Mouse (Mus musculus) kidney, embryonic 14.5 days (tissue): ENCODE results near the gene Tas2r137. TPM values are rescaled to one million over a fixed set of nuclear protein-coding genes. Genes with fewer than 3 reads are reported as not detected.

Experiments used
- ATAC-seq: fragments of 200-750 bp; cut with Nextera tagmentation; 2 replicates; pipeline ENCODE4 v1.8.0; 2017; ENCODE audit warnings: moderate number of reproducible peaks, mild to moderate bottlenecking, moderate TSS enrichment, moderate library complexity; ENCODE audit not compliant: low FRiP score, low TSS enrichment
- H3K27ac ChIP-seq: fragments of 300-500 bp; sonication (generic); 2 replicates; pipeline ENCODE4 v1.5.1; 2014; ENCODE audit warnings: low read depth, mild to moderate bottlenecking, low read length, moderate library complexity, mixed read lengths
- H3K27me3 ChIP-seq: fragments of 300-500 bp; sonication (generic); 2 replicates; pipeline ENCODE4 v1.6.1; 2014; ENCODE audit warnings: mild to moderate bottlenecking, low read length; ENCODE audit not compliant: control insufficient read depth, insufficient read depth
- H3K36me3 ChIP-seq: fragments of 300-500 bp; sonication (generic); 2 replicates; pipeline ENCODE4 v1.6.1; 2014; ENCODE audit warnings: low read length, mixed read lengths; ENCODE audit not compliant: control insufficient read depth, insufficient read depth
- H3K4me1 ChIP-seq: fragments of 300-500 bp; sonication (generic); 2 replicates; pipeline ENCODE4 v1.6.1; 2014; ENCODE audit warnings: low read length, mixed read lengths; ENCODE audit not compliant: control insufficient read depth, insufficient read depth
- H3K4me2 ChIP-seq: fragments of 300-500 bp; sonication (generic); replicated peaks from 2 replicates; pipeline ENCODE4 v1.6.1; 2014; ENCODE audit warnings: low read depth, mild to moderate bottlenecking, low read length
- H3K4me3 ChIP-seq: fragments of 300-500 bp; sonication (generic); 2 replicates; pipeline ENCODE4 v1.5.1; 2014; ENCODE audit warnings: mild to moderate bottlenecking, low read length
- H3K9ac ChIP-seq: fragments of 300-500 bp; sonication (generic); 2 replicates; pipeline ENCODE4 v1.6.1; 2014; ENCODE audit warnings: low read depth, mild to moderate bottlenecking, low read length, moderate library complexity
- H3K9me3 ChIP-seq: fragments of 300-500 bp; sonication (generic); 2 replicates; pipeline ENCODE4 v1.6.1; 2016; ENCODE audit warnings: low read length; ENCODE audit not compliant: control insufficient read depth
- WGBS: fragments of 180-500 bp; shearing (Covaris S2); extraction: QIAGEN DNeasy Blood & Tissue Kit; methylation state at CpG from one replicate; pipeline ENCODE4 v1.1.7; 2014; 5-methylcytosine and 5-hydroxymethylcytosine counted together
- polyA plus RNA-seq: library from polyadenylated mRNA; unstranded; fragments of >200 nt; fragmentation: Nextera tagmentation; extraction: Ambion mirVana; gene quantifications from 2 replicates; pipeline ENCODE4 v1.2.1, GENCODE M21; 2014

The Tas2r137 gene
- polyA plus RNA-seq, 1 experiment from 2014 or later = not detected

- WGBS = 81% methylated on average over 4 of the region's 4 CpGs
- Histone ChIP-seq H3K27me3 (no peaks in the 10 kb centered on the region), H3K4me3 (no peak overlapping the region), H3K9ac (no peak overlapping the region), H3K4me2 (no peak overlapping the region), H3K9me3 (no peaks in the 10 kb centered on the region), H3K4me1 (peaks cover 5% of the 10 kb centered on the region; the same call in 1 of the 2 replicates), H3K27ac (no peak overlapping the region), H3K36me3 (peaks cover 55% of the 10 kb centered on the region)
- ATAC-seq = no peak
Measured at GRCm38 (mm10) chr6:40476132-40476531, 14.9 kb upstream of the Tas2r137 start.

GRCm38 (mm10) chr6:40479705-40480104, 11.3 kb upstream of the Tas2r137 start:
- Histone ChIP-seq H3K4me2 (no peak overlapping the region), H3K4me3 (no peak overlapping the region), H3K4me1 (no peaks in the 10 kb centered on the region), H3K27me3 (no peaks in the 10 kb centered on the region), H3K9me3 (no peaks in the 10 kb centered on the region), H3K27ac (no peak overlapping the region), H3K9ac (no peak overlapping the region), H3K36me3 (peaks cover 70% of the 10 kb centered on the region)
- WGBS = 75% methylated on average over 1 of the region's 1 CpGs
- ATAC-seq = no peak

GRCm38 (mm10) chr6:40482318-40482717, 8.7 kb upstream of the Tas2r137 start:
- WGBS = 92% methylated on average over 5 of the region's 5 CpGs
- Histone ChIP-seq H3K4me1 (no peaks in the 10 kb centered on the region), H3K4me3 (no peak overlapping the region), H3K9ac (no peak overlapping the region), H3K4me2 (no peak overlapping the region), H3K27ac (no peak overlapping the region), H3K9me3 (no peaks in the 10 kb centered on the region), H3K27me3 (no peaks in the 10 kb centered on the region), H3K36me3 (peaks cover 61% of the 10 kb centered on the region)
- ATAC-seq = no peak

GRCm38 (mm10) chr6:40493229-40493628, 2.2 kb downstream of the Tas2r137 start, which contains the start of gene Tas2r108:
Gene Tas2r108, plus strand, starts transcription at chr6:40493529.
- Histone ChIP-seq H3K4me1 (no peaks in the 10 kb centered on the region), H3K9me3 (no peaks in the 10 kb centered on the region), H3K36me3 (no peaks in the 10 kb centered on the region), H3K4me3 (no peak within 1 kb of the TSS), H3K27ac (no peak within 1 kb of the TSS), H3K9ac (no peak within 1 kb of the TSS), H3K4me2 (no peak within 1 kb of the TSS), H3K27me3 (no peaks in the 10 kb centered on the region)
- 84% methylated on average over 3 of the region's 3 CpGs for WGBS
- no peak for ATAC-seq

- H3K4me3 ChIP-seq = no peak within 1 kb of the TSS
- WGBS = 62% methylated on average over 1 of the region's 1 CpGs
- H3K4me1 ChIP-seq = no peaks in the 10 kb centered on the region
- no peak for ATAC-seq
- no peak within 1 kb of the TSS for H3K27ac ChIP-seq
- no peaks in the 10 kb centered on the region for H3K36me3 ChIP-seq
- no peaks in the 10 kb centered on the region for H3K9me3 ChIP-seq
- H3K4me2 ChIP-seq = no peak within 1 kb of the TSS
- no peak within 1 kb of the TSS for H3K9ac ChIP-seq
- no peaks in the 10 kb centered on the region for H3K27me3 ChIP-seq
Measured at GRCm38 (mm10) chr6:40519408-40519807, 28.4 kb downstream of the Tas2r137 start, which contains the start of gene Prss37. Gene Prss37, minus strand, starts transcription at chr6:40519508.

Other genes with a start within 250 kb of the Tas2r137 start
- gene Agk, start 166.1 kb upstream of the Tas2r137 start, polyA plus RNA-seq = 47.3 and 56.0 TPM in 2 replicates
- 14.0 and 17.7 TPM in 2 replicates for gene E330009J07Rik, start 55.1 kb upstream of the Tas2r137 start, polyA plus RNA-seq
- gene Wee2, start 52.1 kb upstream of the Tas2r137 start, polyA plus RNA-seq = 0.09 TPM in 1 of 2 replicates, not detected in the other
- 177 and 241 TPM in 2 replicates for gene Ssbp1, start 19.9 kb upstream of the Tas2r137 start, polyA plus RNA-seq
- gene Tas2r108, start 2.3 kb downstream of the Tas2r137 start, polyA plus RNA-seq = not detected in 2 replicates
- gene Prss37, start 28.3 kb downstream of the Tas2r137 start, polyA plus RNA-seq = not detected in 2 replicates
- 0.07 TPM in 1 of 2 replicates, not detected in the other for gene Olfr461, start 63.8 kb downstream of the Tas2r137 start, polyA plus RNA-seq
- gene Olfr460, start 78.3 kb downstream of the Tas2r137 start, polyA plus RNA-seq = not detected in 2 replicates
- 0.34 and 0.43 TPM in 2 replicates for gene Clec5a, start 94.6 kb downstream of the Tas2r137 start, polyA plus RNA-seq
- not detected in 2 replicates for gene Tas2r138, start 122.1 kb downstream of the Tas2r137 start, polyA plus RNA-seq
- gene Mgam, start 137.6 kb downstream of the Tas2r137 start, polyA plus RNA-seq = 0.40 and 1.4 TPM in 2 replicates